Mouse (Mus musculus) bone marrow, adult 2 months (tissue): ENCODE results near the gene Arhgef10l. TPM values are rescaled to one million over a fixed set of nuclear protein-coding genes. Genes with fewer than 3 reads are reported as not detected.

Source experiments
- H3K27ac ChIP-seq: fragments of 200-500 bp; 2 replicates; pipeline ENCODE4 v1.5.1; 2012; ENCODE audit warnings: low read depth, mild to moderate bottlenecking, control low read depth, inconsistent platforms, low read length; ENCODE audit not compliant: control insufficient read depth, poor library complexity, insufficient read depth
- H3K4me1 ChIP-seq: fragments of 200-500 bp; 2 replicates; pipeline ENCODE4 v1.6.1; 2011; ENCODE audit warnings: low read length; ENCODE audit not compliant: control insufficient read depth, insufficient read depth
- H3K4me3 ChIP-seq: fragments of 200-500 bp; replicated peaks from 2 replicates; pipeline ENCODE3; 2011; ENCODE audit warnings: mild to moderate bottlenecking, low read depth, low read length, control low read depth; ENCODE audit not compliant: control insufficient read depth
- CTCF ChIP-seq: fragments of 200-500 bp; IDR thresholded peaks from 2 replicates; pipeline ENCODE4 v1.5.1; 2011; ENCODE audit warnings: low read length, control low read depth; ENCODE audit not compliant: control insufficient read depth, insufficient read depth
- POLR2A ChIP-seq: fragments of 200-500 bp; IDR thresholded peaks from 2 replicates; pipeline ENCODE4 v1.6.1; 2011; ENCODE audit warnings: low read depth, mild to moderate bottlenecking, control low read depth, low read length, borderline replicate concordance; ENCODE audit not compliant: control insufficient read depth
- WGBS: fragments of 180-500 bp; shearing (Covaris S2); methylation state at CpG from one replicate; pipeline ENCODE4 v1.1.7; 2018; 5-methylcytosine and 5-hydroxymethylcytosine counted together
- polyA plus RNA-seq: library from polyadenylated mRNA; stranded (reverse); fragments of >200 nt; gene quantifications from 2 replicates; pipeline ENCODE4 v1.2.4, GENCODE M21; 2011; ENCODE audit warnings: low replicate concordance; ENCODE audit not compliant: missing spikeins, insufficient read depth, insufficient read length

The Arhgef10l gene
- polyA plus RNA-seq = 7.0 and 11.0 TPM in 2 replicates

- Histone ChIP-seq H3K27ac (no peak within 1 kb of the TSS), H3K4me1 (no peaks in the 10 kb centered on the region), H3K4me3 (no peak within 1 kb of the TSS)
- 62% methylated on average over 11 of the region's 11 CpGs for WGBS
- TF ChIP-seq CTCF (no peak), POLR2A (no peak)
Measured at GRCm38 (mm10) chr4:140665760-140666159, at the start of gene Arhgef10l. Gene Arhgef10l, minus strand, starts transcription at chr4:140666012.

- 93% methylated on average over 5 of the region's 5 CpGs for WGBS
- no peak overlapping the region for H3K27ac ChIP-seq
- no peak overlapping the region for H3K4me3 ChIP-seq
- H3K4me1 ChIP-seq = no peaks in the 10 kb centered on the region
- no peak for TF ChIP-seq CTCF
- no peak for TF ChIP-seq POLR2A
Measured at GRCm38 (mm10) chr4:140714586-140714985, 48.8 kb upstream of the Arhgef10l start.

- TF ChIP-seq CTCF = peak; percentile 99
- TF ChIP-seq POLR2A = no peak
- WGBS = 60% methylated on average over 29 of the region's 29 CpGs
Measured at GRCm38 (mm10) chr4:140713480-140714365, 47.9 kb upstream of the Arhgef10l start.

GRCm38 (mm10) chr4:140711360-140711759, 45.5 kb upstream of the Arhgef10l start:
- Histone ChIP-seq H3K27ac (no peak overlapping the region), H3K4me1 (no peaks in the 10 kb centered on the region), H3K4me3 (no peak overlapping the region)
- WGBS = 91% methylated on average over 5 of the region's 5 CpGs
- TF ChIP-seq POLR2A = no peak
- no peak for TF ChIP-seq CTCF

More at GRCm38 (mm10) chr4:140713480-140714365, 47.9 kb upstream of the Arhgef10l start:
- Histone ChIP-seq H3K27ac (no peak overlapping the region), H3K4me1 (no peaks in the 10 kb centered on the region), H3K4me3 (no peak overlapping the region)

- Histone ChIP-seq H3K4me3 (no peak overlapping the region), H3K4me1 (no peaks in the 10 kb centered on the region), H3K27ac (no peak overlapping the region; the same call in 1 of the 2 replicates)
- WGBS = 84% methylated on average over 10 of the region's 10 CpGs
- TF ChIP-seq CTCF = no peak
- TF ChIP-seq POLR2A = no peak
Measured at GRCm38 (mm10) chr4:140710781-140711180, 45.0 kb upstream of the Arhgef10l start.

- WGBS = 86% methylated on average over 10 of the region's 10 CpGs
- Histone ChIP-seq H3K27ac (no peak overlapping the region), H3K4me3 (no peak overlapping the region), H3K4me1 (no peaks in the 10 kb centered on the region)
- TF ChIP-seq CTCF (no peak), POLR2A (no peak)
Measured at GRCm38 (mm10) chr4:140709617-140710016, 43.8 kb upstream of the Arhgef10l start.

GRCm38 (mm10) chr4:140709111-140709510, 43.3 kb upstream of the Arhgef10l start:
- WGBS = 87% methylated on average over 7 of the region's 7 CpGs
- Histone ChIP-seq H3K4me3 (no peak overlapping the region), H3K27ac (no peak overlapping the region), H3K4me1 (no peaks in the 10 kb centered on the region; the same call in 1 of the 2 replicates)
- TF ChIP-seq POLR2A = no peak
- no peak for TF ChIP-seq CTCF

- TF ChIP-seq POLR2A = no peak
- TF ChIP-seq CTCF = no peak
- no peaks in the 10 kb centered on the region; the same call in 1 of the 2 replicates for H3K4me1 ChIP-seq
- WGBS = 83% methylated on average over 18 of the region's 18 CpGs
- no peak overlapping the region for H3K4me3 ChIP-seq
- H3K27ac ChIP-seq = no peak overlapping the region
Measured at GRCm38 (mm10) chr4:140708297-140708927, 42.6 kb upstream of the Arhgef10l start.
